Mouse (Mus musculus): ENCODE measurements at regions not wholly inside any gene's neighbourhood (a gene's known extent, or its start where the extent isn't known, plus 50 kb on each side); places are given as distances from the start of the nearest gene placed in this dataset.

DNA sequence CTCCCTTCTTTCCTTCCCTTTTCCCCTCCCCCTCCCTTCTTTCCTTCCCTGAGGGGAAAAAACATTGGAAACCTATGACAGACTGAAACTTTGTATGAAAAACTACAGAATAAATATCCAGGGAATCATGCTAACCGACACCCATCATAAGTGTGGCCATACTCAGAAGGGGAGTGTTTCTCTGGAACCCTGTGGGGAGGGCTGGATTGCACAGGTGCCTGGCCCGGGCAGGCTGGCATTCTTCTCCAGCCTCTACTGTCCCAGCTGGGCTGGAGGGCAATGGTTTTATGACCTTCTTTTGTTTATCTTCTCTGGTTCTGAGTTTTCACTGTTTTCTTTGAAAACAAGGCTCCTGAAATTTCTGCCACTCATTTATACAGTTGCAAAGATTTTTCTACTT lies 307.9 kb downstream of the Satb1 start:
- no peak for ATAC-seq (ENCODE audit: low read depth)
- Histone ChIP-seq H3K36me3 (ENCODE audit: control insufficient read depth, insufficient read depth) (no peaks in the 10 kb centered on the region), H3K4me3 (ENCODE audit: low read depth, low read length) (no peak overlapping the region), H3K9me3 (replicated peaks; ENCODE audit: control insufficient read depth, low read length) (no peaks in the 10 kb centered on the region), H3K4me2 (ENCODE audit: low read depth, low read length) (no peak overlapping the region), H3K27ac (ENCODE audit: low read length) (no peak overlapping the region), H3K9ac (ENCODE audit: low read depth, low read length) (no peak overlapping the region), H3K4me1 (ENCODE audit: control insufficient read depth, low read depth, low read length) (no peaks in the 10 kb centered on the region), H3K27me3 (ENCODE audit: control insufficient read depth, insufficient read depth, low read depth, low read length) (no peaks in the 10 kb centered on the region)
- 43% methylated on average over 2 of the region's 2 CpGs for WGBS (ENCODE audit: insufficient replicate concordance)

DNA sequence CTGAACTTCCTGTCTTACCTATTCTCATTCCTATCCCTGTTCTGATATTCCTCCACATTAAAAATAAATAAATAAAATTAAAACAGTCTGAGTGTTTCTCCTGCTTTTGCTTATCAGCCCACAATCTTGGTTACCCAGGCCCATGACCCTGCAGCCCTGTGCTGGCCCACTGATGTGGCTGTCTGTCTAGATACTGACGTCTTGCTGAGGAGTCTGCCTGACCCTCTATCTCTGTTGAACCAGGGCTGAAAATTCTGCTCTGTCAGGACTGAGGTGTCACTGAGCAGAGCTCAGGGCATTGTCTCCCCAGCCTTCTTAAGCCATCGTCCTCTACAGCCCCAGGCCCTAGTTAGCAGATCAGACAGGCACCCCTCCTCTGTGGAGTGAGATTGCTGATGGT lies 321.2 kb downstream of the Satb1 start:
- H3K36me3 ChIP-seq (ENCODE audit: control insufficient read depth, insufficient read depth): no peaks in the 10 kb centered on the region
- H3K9me3 ChIP-seq (replicated peaks; ENCODE audit: control insufficient read depth, low read length): no peaks in the 10 kb centered on the region
- H3K27ac ChIP-seq (ENCODE audit: low read length): no peak overlapping the region
- H3K27me3 ChIP-seq (ENCODE audit: control insufficient read depth, insufficient read depth, low read depth, low read length): no peaks in the 10 kb centered on the region
- H3K4me2 ChIP-seq (ENCODE audit: low read depth, low read length): no peak overlapping the region
- ATAC-seq (ENCODE audit: low read depth): no peak
- H3K9ac ChIP-seq (ENCODE audit: low read depth, low read length): no peak overlapping the region
- 25% methylated on average over 2 of the region's 2 CpGs for WGBS (ENCODE audit: insufficient replicate concordance)
- no peaks in the 10 kb centered on the region for H3K4me1 ChIP-seq (ENCODE audit: control insufficient read depth, low read depth, low read length)
- H3K4me3 ChIP-seq (ENCODE audit: low read depth, low read length): no peak overlapping the region

DNA sequence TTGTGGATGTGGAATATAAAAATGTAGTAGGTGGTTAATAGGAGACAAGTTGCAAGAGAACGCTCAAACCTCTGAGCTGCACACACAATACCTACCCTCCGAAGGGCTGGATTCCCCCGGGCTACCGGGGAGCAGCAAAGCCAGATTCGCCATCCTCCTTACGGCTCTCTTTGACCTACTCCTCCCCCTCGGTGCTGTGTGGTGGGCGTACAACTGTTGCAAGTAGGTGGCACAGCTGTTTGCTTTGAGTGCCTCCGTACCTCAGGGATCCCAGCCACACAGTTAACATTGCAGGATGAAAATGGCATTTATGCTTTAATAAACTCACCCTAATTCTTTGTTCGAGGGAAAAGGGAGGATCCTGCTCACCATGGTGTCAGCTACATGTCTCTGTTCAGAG lies 321.6 kb upstream of the Tbc1d5 start:
- H3K36me3 ChIP-seq (ENCODE audit: control insufficient read depth, insufficient read depth): no peaks in the 10 kb centered on the region
- no peak for ATAC-seq (ENCODE audit: low read depth)
- H3K27ac ChIP-seq (ENCODE audit: low read length): no peak overlapping the region
- no peaks in the 10 kb centered on the region for H3K4me1 ChIP-seq (ENCODE audit: control insufficient read depth, low read depth, low read length)
- no peaks in the 10 kb centered on the region for H3K9me3 ChIP-seq (replicated peaks; ENCODE audit: control insufficient read depth, low read length)
- no peak overlapping the region for H3K4me3 ChIP-seq (ENCODE audit: low read depth, low read length)
- H3K4me2 ChIP-seq (ENCODE audit: low read depth, low read length): no peak overlapping the region
- no peak overlapping the region for H3K9ac ChIP-seq (ENCODE audit: low read depth, low read length)
- 78% methylated on average over 10 of the region's 10 CpGs for WGBS (ENCODE audit: insufficient replicate concordance)
- no peaks in the 10 kb centered on the region for H3K27me3 ChIP-seq (ENCODE audit: control insufficient read depth, insufficient read depth, low read depth, low read length)

DNA sequence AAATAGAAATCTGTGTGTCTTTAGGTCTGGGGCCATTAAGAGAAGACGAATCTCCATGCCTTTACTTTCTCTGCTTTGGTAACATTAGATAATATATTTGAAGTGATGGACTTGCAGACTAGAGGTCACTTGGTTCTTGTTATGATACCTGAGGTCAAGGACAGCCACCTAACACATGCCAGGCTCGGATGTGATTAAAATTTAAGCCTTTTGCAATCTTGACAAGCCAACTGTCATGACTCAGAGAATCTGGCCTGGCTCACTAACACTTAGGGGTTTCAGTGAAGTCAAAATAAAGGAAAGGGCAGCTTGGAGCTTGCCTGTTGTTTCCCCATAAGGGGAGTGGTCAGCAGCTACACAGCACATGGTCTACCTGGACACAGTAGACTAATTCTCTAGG lies 320.4 kb upstream of the Tbc1d5 start:
- Histone ChIP-seq H3K4me3 (ENCODE audit: low read depth, low read length) (no peak overlapping the region), H3K4me2 (ENCODE audit: low read depth, low read length) (no peak overlapping the region), H3K4me1 (ENCODE audit: control insufficient read depth, low read depth, low read length) (no peaks in the 10 kb centered on the region), H3K27me3 (ENCODE audit: control insufficient read depth, insufficient read depth, low read depth, low read length) (no peaks in the 10 kb centered on the region), H3K36me3 (ENCODE audit: control insufficient read depth, insufficient read depth) (no peaks in the 10 kb centered on the region), H3K27ac (ENCODE audit: low read length) (no peak overlapping the region), H3K9me3 (replicated peaks; ENCODE audit: control insufficient read depth, low read length) (no peaks in the 10 kb centered on the region), H3K9ac (ENCODE audit: low read depth, low read length) (no peak overlapping the region)
- WGBS (ENCODE audit: insufficient replicate concordance): 51% methylated on average over 2 of the region's 2 CpGs
- ATAC-seq (ENCODE audit: low read depth): no peak

DNA sequence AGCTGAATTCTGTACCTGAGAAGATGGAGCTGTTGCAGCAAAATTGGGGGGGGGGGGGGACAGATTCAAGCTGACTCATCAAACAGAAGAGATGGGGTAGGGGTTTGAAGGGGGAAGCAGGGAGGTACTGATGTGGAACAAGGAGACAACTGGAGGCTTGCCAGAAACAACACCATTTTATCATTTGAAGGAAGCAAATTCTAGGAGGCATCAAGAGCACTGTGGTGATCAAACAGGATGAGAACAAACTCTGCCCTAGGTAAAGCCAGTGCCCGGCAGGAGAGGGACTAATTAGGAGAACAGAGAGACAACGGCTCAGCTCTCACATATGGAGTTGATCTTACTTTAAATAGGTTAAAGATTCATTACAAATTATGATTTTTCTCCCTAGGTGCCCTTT lies 315.9 kb upstream of the Tbc1d5 start:
- no peaks in the 10 kb centered on the region for H3K9me3 ChIP-seq (replicated peaks; ENCODE audit: control insufficient read depth, low read length)
- H3K27ac ChIP-seq (ENCODE audit: low read length): no peak overlapping the region

DNA sequence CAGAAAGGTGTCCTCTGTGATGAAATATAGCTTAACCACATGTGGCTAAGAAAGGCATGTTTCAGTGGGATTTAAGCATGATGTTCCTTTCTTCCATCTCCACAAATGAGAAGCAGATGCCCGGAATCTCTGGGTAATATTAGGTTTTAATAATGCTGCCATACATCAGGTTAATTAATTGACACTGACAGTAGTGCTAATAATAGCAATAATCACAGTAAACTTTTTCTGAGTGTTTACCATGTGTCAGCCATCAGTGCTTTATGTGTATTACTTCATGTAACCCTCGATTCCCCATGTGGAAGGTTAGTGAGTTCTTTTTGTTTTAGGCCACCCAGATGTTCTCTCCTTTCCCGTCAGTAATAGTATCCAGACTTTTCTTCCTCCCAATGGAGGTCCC lies 310.2 kb upstream of the Tbc1d5 start:
- no peaks in the 10 kb centered on the region for H3K27me3 ChIP-seq (ENCODE audit: control insufficient read depth, insufficient read depth, low read depth, low read length)
- no peak overlapping the region for H3K9ac ChIP-seq (ENCODE audit: low read depth, low read length)
- 47% methylated on average over 3 of the region's 3 CpGs for WGBS (ENCODE audit: insufficient replicate concordance)
- H3K4me2 ChIP-seq (ENCODE audit: low read depth, low read length): no peak overlapping the region
- no peaks in the 10 kb centered on the region for H3K4me1 ChIP-seq (ENCODE audit: control insufficient read depth, low read depth, low read length)
- H3K4me3 ChIP-seq (ENCODE audit: low read depth, low read length): no peak overlapping the region
- H3K36me3 ChIP-seq (ENCODE audit: control insufficient read depth, insufficient read depth): no peaks in the 10 kb centered on the region
- no peak overlapping the region for H3K27ac ChIP-seq (ENCODE audit: low read length)
- no peaks in the 10 kb centered on the region for H3K9me3 ChIP-seq (replicated peaks; ENCODE audit: control insufficient read depth, low read length)
- ATAC-seq (ENCODE audit: low read depth): no peak

More for the DNA sequence above, 315.9 kb upstream of the Tbc1d5 start:
- no peak overlapping the region for H3K9ac ChIP-seq (ENCODE audit: low read depth, low read length)
- no peak overlapping the region for H3K4me3 ChIP-seq (ENCODE audit: low read depth, low read length)
- no peak overlapping the region for H3K4me2 ChIP-seq (ENCODE audit: low read depth, low read length)
- 72% methylated on average over 2 of the region's 2 CpGs for WGBS (ENCODE audit: insufficient replicate concordance)
- ATAC-seq (ENCODE audit: low read depth): no peak
- H3K36me3 ChIP-seq (ENCODE audit: control insufficient read depth, insufficient read depth): no peaks in the 10 kb centered on the region
- H3K27me3 ChIP-seq (ENCODE audit: control insufficient read depth, insufficient read depth, low read depth, low read length): no peaks in the 10 kb centered on the region
- H3K4me1 ChIP-seq (ENCODE audit: control insufficient read depth, low read depth, low read length): no peaks in the 10 kb centered on the region

DNA sequence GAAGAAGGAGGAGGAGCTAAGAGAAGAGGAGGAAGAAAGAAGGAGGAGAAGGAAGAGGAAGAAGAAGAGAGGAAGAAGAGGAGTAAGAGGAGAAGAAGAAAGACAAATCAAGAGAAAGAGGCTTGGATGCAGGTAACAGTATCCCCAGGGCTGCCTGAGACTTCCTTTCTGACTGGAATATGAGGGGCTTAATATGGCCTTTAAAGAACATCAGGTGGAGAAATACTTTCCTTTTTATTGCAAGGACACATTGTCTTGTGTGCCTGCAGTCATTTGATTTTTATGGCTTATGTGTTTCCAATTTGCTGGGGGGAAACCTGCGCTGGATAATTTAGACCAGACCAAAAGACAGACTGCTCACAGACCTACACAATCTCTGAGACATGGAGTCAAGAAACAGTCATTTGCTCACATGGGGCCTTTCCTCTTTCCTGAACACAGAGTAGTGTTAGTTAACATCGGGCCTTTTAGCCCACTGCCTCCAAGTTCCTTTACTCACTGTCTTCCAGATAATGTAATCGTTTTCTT lies 308.8 kb upstream of the Tbc1d5 start:
- Histone ChIP-seq H3K36me3 (ENCODE audit: control insufficient read depth, insufficient read depth) (no peaks in the 10 kb centered on the region), H3K27ac (ENCODE audit: low read length) (no peak overlapping the region), H3K9me3 (replicated peaks; ENCODE audit: control insufficient read depth, low read length) (no peaks in the 10 kb centered on the region), H3K9ac (ENCODE audit: low read depth, low read length) (no peak overlapping the region), H3K27me3 (ENCODE audit: control insufficient read depth, insufficient read depth, low read depth, low read length) (no peaks in the 10 kb centered on the region), H3K4me2 (ENCODE audit: low read depth, low read length) (no peak overlapping the region), H3K4me1 (ENCODE audit: control insufficient read depth, low read depth, low read length) (no peaks in the 10 kb centered on the region), H3K4me3 (ENCODE audit: low read depth, low read length) (no peak overlapping the region)
- 50% methylated on average over 3 of the region's 3 CpGs for WGBS (ENCODE audit: insufficient replicate concordance)
- ATAC-seq (ENCODE audit: low read depth): no peak

DNA sequence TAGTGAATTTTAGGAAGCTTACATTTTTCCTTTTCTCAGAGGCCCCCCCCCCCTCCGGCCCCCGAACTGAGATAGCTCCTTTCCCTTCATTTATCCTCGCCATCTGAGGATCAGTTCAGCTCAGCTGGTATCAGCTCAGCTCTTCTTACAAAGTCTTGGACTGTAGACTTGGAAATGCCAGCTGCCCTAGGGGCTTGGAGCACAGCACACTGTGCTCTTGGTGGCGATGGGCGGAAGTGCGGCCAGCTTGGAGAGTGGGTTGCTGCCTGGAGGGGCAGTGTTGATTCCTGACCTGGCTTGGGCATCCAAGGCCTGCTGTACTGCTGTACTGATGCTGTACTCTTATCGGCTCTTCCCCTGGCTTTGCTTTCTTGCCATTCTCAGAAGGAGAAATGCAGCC lies 298.7 kb upstream of the Tbc1d5 start:
- H3K27me3 ChIP-seq (ENCODE audit: control insufficient read depth, insufficient read depth, low read depth, low read length): no peaks in the 10 kb centered on the region
- H3K36me3 ChIP-seq (ENCODE audit: control insufficient read depth, insufficient read depth): no peaks in the 10 kb centered on the region
- H3K4me2 ChIP-seq (ENCODE audit: low read depth, low read length): no peak overlapping the region
- no peaks in the 10 kb centered on the region for H3K9me3 ChIP-seq (replicated peaks; ENCODE audit: control insufficient read depth, low read length)
- H3K27ac ChIP-seq (ENCODE audit: low read length): no peak overlapping the region
- H3K9ac ChIP-seq (ENCODE audit: low read depth, low read length): no peak overlapping the region
- no peak for ATAC-seq (ENCODE audit: low read depth)
- H3K4me3 ChIP-seq (ENCODE audit: low read depth, low read length): no peak overlapping the region
- 67% methylated on average over 7 of the region's 7 CpGs for WGBS (ENCODE audit: insufficient replicate concordance)
- no peaks in the 10 kb centered on the region for H3K4me1 ChIP-seq (ENCODE audit: control insufficient read depth, low read depth, low read length)

DNA sequence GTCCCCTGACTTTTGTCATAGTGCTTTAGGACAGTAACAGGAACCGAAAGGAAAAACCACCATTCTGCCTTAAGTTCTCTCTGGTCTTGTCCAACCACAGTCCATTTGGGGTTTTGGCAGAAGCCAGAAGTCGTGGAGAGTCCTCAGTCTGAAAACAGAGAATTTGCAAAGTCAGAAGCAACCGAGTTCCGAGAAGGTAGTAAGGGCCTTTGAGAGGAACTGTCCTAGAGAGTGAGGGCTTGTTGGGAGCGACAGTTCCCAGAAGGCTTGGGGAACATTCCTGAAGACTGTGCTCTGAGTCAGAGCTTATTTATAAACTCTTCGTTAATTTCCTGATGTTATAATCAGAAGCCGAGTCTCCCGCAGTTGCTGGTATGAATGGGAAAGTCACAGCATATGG lies 298.3 kb upstream of the Tbc1d5 start:
- no peak overlapping the region for H3K4me2 ChIP-seq (ENCODE audit: low read depth, low read length)
- H3K4me1 ChIP-seq (ENCODE audit: control insufficient read depth, low read depth, low read length): no peaks in the 10 kb centered on the region
- no peak overlapping the region for H3K9ac ChIP-seq (ENCODE audit: low read depth, low read length)
- WGBS (ENCODE audit: insufficient replicate concordance): 59% methylated on average over 8 of the region's 8 CpGs
- no peak overlapping the region for H3K27ac ChIP-seq (ENCODE audit: low read length)
- no peak overlapping the region for H3K4me3 ChIP-seq (ENCODE audit: low read depth, low read length)
- no peaks in the 10 kb centered on the region for H3K9me3 ChIP-seq (replicated peaks; ENCODE audit: control insufficient read depth, low read length)
- no peak for ATAC-seq (ENCODE audit: low read depth)
- no peaks in the 10 kb centered on the region for H3K27me3 ChIP-seq (ENCODE audit: control insufficient read depth, insufficient read depth, low read depth, low read length)
- no peaks in the 10 kb centered on the region for H3K36me3 ChIP-seq (ENCODE audit: control insufficient read depth, insufficient read depth)

Measured in liver, embryonic 16.5 days (tissue).